Mouse (Mus musculus): ENCODE measurements around the gene Zbtb49. TPM values are rescaled to one million over a fixed set of nuclear protein-coding genes. Genes with fewer than 3 reads are reported as not detected.

Gene Zbtb49
- polyA plus RNA-seq (2014; fragmentation: Nextera tagmentation; extraction: Ambion mirVana): 17.3 and 20.8 TPM in 2 replicates

DNA sequence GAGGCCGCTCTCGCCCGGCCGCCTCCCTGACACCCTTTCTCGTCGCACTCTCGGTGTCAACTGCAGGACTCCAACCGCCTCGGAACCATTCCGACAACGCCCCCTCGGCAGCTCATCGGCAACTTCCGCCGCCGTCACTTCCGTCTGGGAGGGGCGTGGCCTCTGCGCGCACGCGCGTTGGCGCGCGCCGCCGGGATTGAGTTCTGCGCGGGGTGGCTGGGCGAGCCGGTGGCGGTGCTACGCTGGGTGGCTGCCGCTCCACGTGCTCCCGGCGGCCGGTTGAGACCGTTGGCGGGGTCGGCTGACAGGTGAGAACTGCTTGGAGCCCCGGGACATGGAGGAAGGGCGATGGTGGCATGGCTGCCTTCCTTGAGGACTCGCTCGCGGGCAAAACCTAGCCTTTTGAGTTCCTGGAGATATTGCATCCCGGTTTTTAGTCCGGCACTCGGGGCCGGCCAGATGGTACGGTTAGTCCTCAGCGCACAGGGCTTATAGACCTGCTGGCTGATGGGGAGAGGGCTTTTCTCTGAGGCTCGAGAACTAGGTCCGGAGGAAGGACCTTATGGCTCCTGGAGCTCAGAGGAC is at the start of gene Zbtb49, which contains the start of gene Lyar:
Zbtb49 (minus strand) TSS at position 130 of the 585 bp plus-strand sequence.
Lyar (plus strand) TSS at position 143 of the 585 bp plus-strand sequence.
- DNase-seq (ENCODE audit: low spot score): peak; percentile 96
- no peaks in the 10 kb centered on the region for H3K9me3 ChIP-seq (ENCODE audit: control insufficient read depth, low read length)
- H3K4me1 ChIP-seq (replicated peaks; ENCODE audit: control insufficient read depth, insufficient read depth, low read length): peaks cover 11% of the 10 kb centered on the region
- peak within 1 kb of the TSS; percentile 88 for H3K4me2 ChIP-seq (ENCODE audit: low read depth, low read length, severe bottlenecking)
- no peak within 1 kb of the TSS for H3K27ac ChIP-seq (ENCODE audit: low read depth, low read length)
- H3K36me3 ChIP-seq (ENCODE audit: control insufficient read depth, insufficient read depth, low read length): no peaks in the 10 kb centered on the region; the same call in 1 of the 2 replicates
- H3K9ac ChIP-seq (ENCODE audit: low read length): peak within 1 kb of the TSS; percentile 86
- ATAC-seq (replicated peaks; ENCODE audit: low FRiP score): peak; percentile 93
- under 1% methylated on average over 54 of the region's 55 CpGs for whole genome bisulfite sequencing
- H3K4me3 ChIP-seq (ENCODE audit: low read depth, low read length): peak within 1 kb of the TSS; percentile 85
- H3K27me3 ChIP-seq (ENCODE audit: control insufficient read depth, insufficient read depth, low read length): no peaks in the 10 kb centered on the region

GRCm38 (mm10) chr5:38260107-38260682 is 39.9 kb upstream of the Zbtb49 start, which contains the start of gene Tmem128:
TSS of gene Tmem128 (plus strand) at chr5:38260185.
- Histone ChIP-seq H3K36me3 (ENCODE audit: control insufficient read depth, insufficient read depth, low read length) (no peaks in the 10 kb centered on the region; the same call in 1 of the 2 replicates), H3K4me2 (ENCODE audit: low read depth, low read length, severe bottlenecking) (peak within 1 kb of the TSS; percentile 82), H3K27me3 (ENCODE audit: control insufficient read depth, insufficient read depth, low read length) (no peaks in the 10 kb centered on the region), H3K9me3 (ENCODE audit: control insufficient read depth, low read length) (no peaks in the 10 kb centered on the region; the same call in 1 of the 2 replicates), H3K4me3 (ENCODE audit: low read depth, low read length) (peak within 1 kb of the TSS; percentile 87), H3K27ac (ENCODE audit: low read depth, low read length) (peak within 1 kb of the TSS; percentile 50; the same call in 1 of the 2 replicates), H3K9ac (ENCODE audit: low read length) (peak within 1 kb of the TSS; percentile 88), H3K4me1 (replicated peaks; ENCODE audit: control insufficient read depth, insufficient read depth, low read length) (no peaks in the 10 kb centered on the region)
- WGBS: under 1% methylated on average over 40 of the region's 40 CpGs
- DNase-seq (ENCODE audit: low spot score) (peak; percentile 73), ATAC-seq (replicated peaks; ENCODE audit: low FRiP score) (peak; percentile 65; the same call in 1 of the 2 replicates)

GRCm38 (mm10) chr5:38259455-38260106 is 39.3 kb upstream of the Zbtb49 start:
- Histone ChIP-seq H3K9ac (ENCODE audit: low read length) (peak overlapping the region; percentile 88), H3K4me3 (ENCODE audit: low read depth, low read length) (peak overlapping the region; percentile 87), H3K9me3 (ENCODE audit: control insufficient read depth, low read length) (no peaks in the 10 kb centered on the region; the same call in 1 of the 2 replicates), H3K27ac (ENCODE audit: low read depth, low read length) (peak overlapping the region; percentile 50; the same call in 1 of the 2 replicates), H3K36me3 (ENCODE audit: control insufficient read depth, insufficient read depth, low read length) (no peaks in the 10 kb centered on the region; the same call in 1 of the 2 replicates), H3K4me1 (replicated peaks; ENCODE audit: control insufficient read depth, insufficient read depth, low read length) (no peaks in the 10 kb centered on the region), H3K4me2 (ENCODE audit: low read depth, low read length, severe bottlenecking) (peak overlapping the region; percentile 82), H3K27me3 (ENCODE audit: control insufficient read depth, insufficient read depth, low read length) (no peaks in the 10 kb centered on the region)
- ATAC-seq (replicated peaks; ENCODE audit: low FRiP score) (0 out of 2 replicates have a peak, but pooled peaks have one; percentile 4), DNase-seq (ENCODE audit: low spot score) (peak; percentile 25)
- 44% methylated on average over 9 of the region's 9 CpGs for WGBS

- ATAC-seq (replicated peaks; ENCODE audit: low FRiP score) (no peak), DNase-seq (ENCODE audit: low spot score) (peak; percentile 22)
- Histone ChIP-seq H3K9me3 (ENCODE audit: control insufficient read depth, low read length) (no peaks in the 10 kb centered on the region; the same call in 1 of the 2 replicates), H3K4me1 (replicated peaks; ENCODE audit: control insufficient read depth, insufficient read depth, low read length) (no peaks in the 10 kb centered on the region), H3K36me3 (ENCODE audit: control insufficient read depth, insufficient read depth, low read length) (no peaks in the 10 kb centered on the region), H3K4me3 (ENCODE audit: low read depth, low read length) (no peak overlapping the region), H3K9ac (ENCODE audit: low read length) (no peak overlapping the region), H3K27me3 (ENCODE audit: control insufficient read depth, insufficient read depth, low read length) (no peaks in the 10 kb centered on the region), H3K27ac (ENCODE audit: low read depth, low read length) (no peak overlapping the region), H3K4me2 (ENCODE audit: low read depth, low read length, severe bottlenecking) (no peak overlapping the region)
- WGBS: 87% methylated on average over 5 of the region's 5 CpGs
Observed at GRCm38 (mm10) chr5:38258773-38259146, 38.5 kb upstream of the Zbtb49 start.

- no peaks in the 10 kb centered on the region for H3K27me3 ChIP-seq (ENCODE audit: control insufficient read depth, insufficient read depth, low read length)
- WGBS: 73% methylated on average over 8 of the region's 8 CpGs
- DNase-seq (ENCODE audit: low spot score) (no peak), ATAC-seq (replicated peaks; ENCODE audit: low FRiP score) (no peak)
- no peak overlapping the region for H3K27ac ChIP-seq (ENCODE audit: low read depth, low read length)
- H3K9ac ChIP-seq (ENCODE audit: low read length): no peak overlapping the region
- H3K4me3 ChIP-seq (ENCODE audit: low read depth, low read length): no peak overlapping the region
- no peaks in the 10 kb centered on the region for H3K4me1 ChIP-seq (replicated peaks; ENCODE audit: control insufficient read depth, insufficient read depth, low read length)
- no peaks in the 10 kb centered on the region; the same call in 1 of the 2 replicates for H3K9me3 ChIP-seq (ENCODE audit: control insufficient read depth, low read length)
- no peak overlapping the region for H3K4me2 ChIP-seq (ENCODE audit: low read depth, low read length, severe bottlenecking)
- H3K36me3 ChIP-seq (ENCODE audit: control insufficient read depth, insufficient read depth, low read length): no peaks in the 10 kb centered on the region
Observed at GRCm38 (mm10) chr5:38258034-38258772, 37.9 kb upstream of the Zbtb49 start.

GRCm38 (mm10) chr5:38256551-38256950 is 36.3 kb upstream of the Zbtb49 start:
- ATAC-seq (replicated peaks; ENCODE audit: low FRiP score): no peak
- no peaks in the 10 kb centered on the region for H3K27me3 ChIP-seq (ENCODE audit: control insufficient read depth, insufficient read depth, low read length)
- WGBS: 81% methylated on average over 1 of the region's 1 CpGs
- no peaks in the 10 kb centered on the region; the same call in 1 of the 2 replicates for H3K9me3 ChIP-seq (ENCODE audit: control insufficient read depth, low read length)
- H3K9ac ChIP-seq (ENCODE audit: low read length): no peak overlapping the region
- no peaks in the 10 kb centered on the region for H3K36me3 ChIP-seq (ENCODE audit: control insufficient read depth, insufficient read depth, low read length)
- no peak overlapping the region for H3K4me3 ChIP-seq (ENCODE audit: low read depth, low read length)
- no peak overlapping the region for H3K4me2 ChIP-seq (ENCODE audit: low read depth, low read length, severe bottlenecking)
- H3K4me1 ChIP-seq (replicated peaks; ENCODE audit: control insufficient read depth, insufficient read depth, low read length): no peaks in the 10 kb centered on the region
- H3K27ac ChIP-seq (ENCODE audit: low read depth, low read length): no peak overlapping the region
- no peak for DNase-seq (ENCODE audit: low spot score)

DNA sequence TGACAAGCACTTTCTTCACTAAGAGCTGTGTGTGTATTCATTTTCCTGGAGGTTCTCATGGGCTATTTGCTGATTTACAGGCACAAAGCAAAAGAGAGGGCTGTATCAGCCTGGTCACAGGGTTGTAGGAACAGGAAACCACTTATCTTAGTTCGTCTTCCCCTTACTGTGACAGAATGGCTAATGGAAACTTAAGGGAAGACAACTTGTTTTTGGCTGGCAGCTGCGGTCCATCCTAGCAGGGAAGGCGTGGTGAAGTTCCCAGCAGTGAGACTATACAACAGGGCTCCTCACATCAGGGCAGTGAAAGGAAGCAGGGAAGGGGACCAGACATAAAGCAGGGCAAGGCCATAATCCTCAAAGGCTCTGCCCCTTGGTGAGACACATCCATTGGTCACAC is 35.4 kb upstream of the Zbtb49 start:
- H3K36me3 ChIP-seq (ENCODE audit: control insufficient read depth, insufficient read depth, low read length): no peaks in the 10 kb centered on the region
- DNase-seq (ENCODE audit: low spot score) (no peak), ATAC-seq (replicated peaks; ENCODE audit: low FRiP score) (no peak)
- H3K4me1 ChIP-seq (replicated peaks; ENCODE audit: control insufficient read depth, insufficient read depth, low read length): no peaks in the 10 kb centered on the region
- H3K9ac ChIP-seq (ENCODE audit: low read length): no peak overlapping the region
- no peak overlapping the region for H3K4me2 ChIP-seq (ENCODE audit: low read depth, low read length, severe bottlenecking)
- no peak overlapping the region for H3K4me3 ChIP-seq (ENCODE audit: low read depth, low read length)
- 80% methylated on average over 3 of the region's 3 CpGs for WGBS
- H3K27me3 ChIP-seq (ENCODE audit: control insufficient read depth, insufficient read depth, low read length): no peaks in the 10 kb centered on the region
- no peak overlapping the region for H3K27ac ChIP-seq (ENCODE audit: low read depth, low read length)
- H3K9me3 ChIP-seq (ENCODE audit: control insufficient read depth, low read length): no peaks in the 10 kb centered on the region; the same call in 1 of the 2 replicates

- no peak overlapping the region for H3K27ac ChIP-seq (ENCODE audit: low read depth, low read length)
- no peak for ATAC-seq (replicated peaks; ENCODE audit: low FRiP score)
- H3K4me2 ChIP-seq (ENCODE audit: low read depth, low read length, severe bottlenecking): no peak overlapping the region
- H3K9me3 ChIP-seq (ENCODE audit: control insufficient read depth, low read length): no peaks in the 10 kb centered on the region; the same call in 1 of the 2 replicates
- H3K27me3 ChIP-seq (ENCODE audit: control insufficient read depth, insufficient read depth, low read length): no peaks in the 10 kb centered on the region
- WGBS: 43% methylated on average over 4 of the region's 4 CpGs
- H3K36me3 ChIP-seq (ENCODE audit: control insufficient read depth, insufficient read depth, low read length): no peaks in the 10 kb centered on the region
- no peaks in the 10 kb centered on the region for H3K4me1 ChIP-seq (replicated peaks; ENCODE audit: control insufficient read depth, insufficient read depth, low read length)
- no peak for DNase-seq (ENCODE audit: low spot score)
- H3K9ac ChIP-seq (ENCODE audit: low read length): no peak overlapping the region
- H3K4me3 ChIP-seq (ENCODE audit: low read depth, low read length): no peak overlapping the region
Observed at GRCm38 (mm10) chr5:38255195-38255594, 34.9 kb upstream of the Zbtb49 start.

Data from forebrain, embryonic 11.5 days (tissue).